Mouse (Mus musculus): Measurements from ENCODE around the gene Ap3b1. TPM values are rescaled to one million over a fixed set of nuclear protein-coding genes. Genes with fewer than 3 reads are reported as not detected.

The Ap3b1 gene
- polyA plus RNA-seq, 1 experiment: 44.7 TPM

- no peak for DNase-seq (ENCODE audit: extremely low spot score in 1 of 2, low spot score in 1 of 2)
These were observed 15.4 kb downstream of the Ap3b1 start for GRCm38 (mm10) chr13:94374131-94374530.

DNA sequence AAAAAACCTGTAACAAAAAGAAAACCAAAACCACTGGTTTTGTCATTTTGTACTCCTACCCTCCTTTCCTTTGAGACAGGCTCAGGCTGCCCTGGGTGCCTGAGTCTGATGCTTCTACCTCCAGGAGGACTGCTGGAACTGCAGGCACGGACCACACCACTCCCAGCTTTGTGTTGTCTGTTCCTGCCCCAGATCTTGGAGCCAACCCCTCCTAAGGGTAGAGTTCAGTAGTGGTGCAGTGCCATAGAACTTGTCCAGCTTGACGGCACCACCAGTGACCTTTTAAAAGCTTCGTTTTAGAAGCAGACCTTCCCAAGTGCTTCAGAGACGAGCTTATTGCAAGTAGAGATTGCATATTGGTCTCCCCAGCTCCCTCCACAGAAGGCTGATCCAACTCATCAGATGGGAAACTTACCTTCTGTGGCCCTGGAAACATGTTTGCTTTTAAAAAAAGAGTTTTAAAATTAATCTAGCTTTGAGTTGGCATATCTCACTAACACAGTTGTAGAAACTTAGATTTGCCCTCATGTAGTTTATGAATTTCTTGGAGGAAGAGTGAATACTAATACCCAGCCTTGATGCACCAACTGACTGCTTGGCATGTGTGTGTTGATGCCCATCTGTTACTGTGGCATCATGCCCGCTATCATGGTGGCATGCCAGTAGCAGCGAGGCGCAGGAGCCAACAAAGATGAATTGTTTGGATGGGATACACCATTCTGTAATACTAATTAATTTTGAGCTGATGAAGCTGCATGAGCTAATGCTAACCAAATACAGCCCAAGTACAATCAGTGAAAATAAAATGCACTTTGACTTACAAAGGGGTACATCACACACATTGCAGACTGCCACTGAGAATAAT is 17.0 kb downstream of the Ap3b1 start:
- DNase-seq (ENCODE audit: extremely low spot score in 1 of 2, low spot score in 1 of 2): peak in 1 of 2 experiments; percentile 62

DNA sequence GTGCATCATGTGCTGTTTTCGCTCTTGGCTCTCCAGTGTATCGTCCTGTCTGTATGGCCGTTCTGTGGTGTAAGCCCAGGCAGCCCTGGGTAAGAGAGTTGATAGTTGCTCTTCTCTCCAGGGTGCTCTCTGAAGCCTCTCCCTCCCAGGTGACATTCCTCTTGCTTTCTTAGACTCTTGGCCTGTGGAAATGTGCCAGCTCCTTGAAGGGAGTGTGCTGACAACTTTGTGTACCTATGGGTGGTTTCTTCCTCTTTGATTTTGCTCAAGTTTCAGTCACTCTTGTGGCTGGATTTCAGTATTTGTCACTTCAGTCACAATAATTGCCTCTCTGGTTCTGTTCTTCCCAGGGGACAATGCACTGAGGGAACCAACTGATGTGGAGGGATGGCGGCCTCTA is 20.2 kb downstream of the Ap3b1 start:
- no peak for DNase-seq (ENCODE audit: extremely low spot score in 1 of 2, low spot score in 1 of 2)

- DNase-seq (ENCODE audit: extremely low spot score in 1 of 2, low spot score in 1 of 2): no peak
These were observed 22.7 kb downstream of the Ap3b1 start for GRCm38 (mm10) chr13:94381427-94381826.

GRCm38 (mm10) chr13:94381829-94382675 is 23.3 kb downstream of the Ap3b1 start:
- peak in 1 of 2 experiments; percentile 42 for DNase-seq (ENCODE audit: extremely low spot score in 1 of 2, low spot score in 1 of 2)

GRCm38 (mm10) chr13:94384931-94385570 is 26.3 kb downstream of the Ap3b1 start:
- peak; percentile 27 to 56 for DNase-seq (ENCODE audit: extremely low spot score in 1 of 2, low spot score in 1 of 2)

DNA sequence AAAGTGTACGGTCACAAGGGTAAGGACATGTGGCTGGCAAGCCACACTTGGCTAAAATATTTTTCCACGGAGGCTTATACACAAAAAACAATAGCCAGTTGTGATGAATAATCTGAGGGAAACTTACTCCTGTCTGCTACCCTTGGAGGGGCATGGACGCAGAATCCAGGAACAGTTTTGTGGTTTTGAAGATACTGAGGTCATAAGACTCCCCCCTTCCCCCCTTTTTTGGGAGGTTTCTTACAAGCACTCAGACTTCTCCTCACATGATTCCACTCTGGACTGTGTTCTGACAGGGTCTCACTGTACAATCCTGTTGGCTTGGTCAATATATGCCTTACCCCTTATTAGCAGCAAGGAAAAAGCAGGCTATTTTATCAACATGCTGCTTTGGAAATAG is 29.8 kb downstream of the Ap3b1 start:
- DNase-seq (ENCODE audit: extremely low spot score in 1 of 2, low spot score in 1 of 2): no peak

DNA sequence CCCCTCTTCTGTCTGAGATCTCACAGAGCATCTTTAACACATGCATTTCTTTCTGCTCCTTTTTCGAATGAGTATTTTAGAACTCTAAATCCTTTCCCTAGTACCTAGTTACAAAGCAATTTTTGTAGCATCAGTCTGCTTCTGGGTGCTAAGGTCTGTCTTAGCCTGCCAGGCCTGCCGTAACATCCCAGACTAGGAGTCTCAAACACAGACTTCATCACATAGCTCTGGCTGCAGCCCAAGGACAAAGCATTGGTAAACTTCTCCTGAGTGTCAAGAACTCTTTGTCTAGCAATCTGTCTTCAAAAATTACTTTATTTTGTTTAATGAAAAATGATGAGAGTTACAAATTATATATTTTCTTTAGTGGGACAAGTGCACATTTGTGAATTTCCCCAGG is 30.8 kb downstream of the Ap3b1 start:
- no peak for DNase-seq (ENCODE audit: extremely low spot score in 1 of 2, low spot score in 1 of 2)

DNA sequence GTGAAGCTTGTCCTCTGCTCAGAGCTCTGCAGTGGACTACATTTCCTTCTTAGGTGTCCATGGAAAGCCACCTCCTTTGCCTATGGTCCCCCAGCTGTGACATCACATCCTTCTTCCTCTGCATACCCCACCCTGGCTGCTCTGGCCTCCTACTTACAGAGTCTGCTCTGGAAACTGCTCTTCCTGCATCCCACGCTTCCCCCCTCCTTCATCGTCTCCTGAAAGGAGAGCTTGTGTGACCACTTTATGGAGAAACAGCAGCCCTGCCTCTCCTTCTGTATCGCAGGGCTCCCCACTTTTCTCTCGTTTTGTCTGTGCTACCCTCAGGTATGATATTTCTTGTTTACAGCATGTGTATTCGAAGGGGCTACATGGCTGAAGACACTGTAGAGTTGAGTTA is 33.5 kb downstream of the Ap3b1 start:
- DNase-seq (ENCODE audit: extremely low spot score in 1 of 2, low spot score in 1 of 2): no peak

- DNase-seq (ENCODE audit: extremely low spot score in 1 of 2, low spot score in 1 of 2): no peak
These were observed 35.7 kb downstream of the Ap3b1 start for GRCm38 (mm10) chr13:94394486-94394885.

DNA sequence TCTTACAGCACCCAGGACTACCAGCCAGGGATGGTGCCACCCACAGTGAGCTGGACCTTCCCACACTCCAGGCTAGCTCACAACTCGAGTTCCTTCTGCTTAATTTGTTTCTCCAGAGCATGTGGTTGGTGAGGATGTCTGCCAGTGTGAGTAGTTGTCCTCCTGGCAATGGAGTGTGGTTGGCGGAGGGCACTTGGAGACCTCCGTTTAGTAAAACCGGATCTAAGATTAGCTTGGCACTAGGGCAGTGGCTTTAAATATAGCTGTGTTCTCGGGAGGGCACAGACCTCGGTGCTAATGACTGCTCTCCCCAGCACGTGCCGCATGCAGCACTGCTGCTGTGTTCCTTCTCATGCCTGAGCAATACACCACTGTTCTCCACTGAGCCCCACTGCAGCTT is 37.0 kb downstream of the Ap3b1 start:
- peak in 1 of 2 experiments; percentile 58 for DNase-seq (ENCODE audit: extremely low spot score in 1 of 2, low spot score in 1 of 2)

GRCm38 (mm10) chr13:94396392-94396920 is 37.7 kb downstream of the Ap3b1 start:
- no peak for DNase-seq (ENCODE audit: extremely low spot score in 1 of 2, low spot score in 1 of 2)

- peak in 1 of 2 experiments; percentile 34 for DNase-seq (ENCODE audit: extremely low spot score in 1 of 2, low spot score in 1 of 2)
These were observed 40.0 kb downstream of the Ap3b1 start for GRCm38 (mm10) chr13:94398568-94399374.

DNA sequence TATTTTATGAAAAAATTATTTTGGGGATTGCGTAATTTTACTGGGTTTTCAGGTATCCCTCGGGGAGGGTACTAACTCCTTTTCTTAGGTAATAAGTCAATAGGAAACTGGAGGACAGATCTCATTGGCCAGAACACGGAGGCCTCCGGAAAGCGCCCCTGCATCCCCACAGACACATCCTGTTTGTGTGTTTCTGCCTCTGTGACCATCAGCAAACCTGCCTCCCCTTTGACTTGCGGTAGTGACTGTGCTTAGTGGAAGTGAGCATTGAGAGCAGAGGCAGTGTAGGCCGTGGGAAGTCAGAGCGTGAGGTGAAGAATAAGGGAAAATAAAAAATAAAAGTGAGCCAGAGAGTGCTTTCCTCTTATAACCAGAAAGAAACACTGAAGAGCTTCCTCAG is 41.7 kb downstream of the Ap3b1 start:
- DNase-seq (ENCODE audit: extremely low spot score in 1 of 2, low spot score in 1 of 2): no peak

GRCm38 (mm10) chr13:94423600-94423999 is 64.8 kb downstream of the Ap3b1 start:
- no peak for DNase-seq (ENCODE audit: extremely low spot score in 1 of 2, low spot score in 1 of 2)

DNA sequence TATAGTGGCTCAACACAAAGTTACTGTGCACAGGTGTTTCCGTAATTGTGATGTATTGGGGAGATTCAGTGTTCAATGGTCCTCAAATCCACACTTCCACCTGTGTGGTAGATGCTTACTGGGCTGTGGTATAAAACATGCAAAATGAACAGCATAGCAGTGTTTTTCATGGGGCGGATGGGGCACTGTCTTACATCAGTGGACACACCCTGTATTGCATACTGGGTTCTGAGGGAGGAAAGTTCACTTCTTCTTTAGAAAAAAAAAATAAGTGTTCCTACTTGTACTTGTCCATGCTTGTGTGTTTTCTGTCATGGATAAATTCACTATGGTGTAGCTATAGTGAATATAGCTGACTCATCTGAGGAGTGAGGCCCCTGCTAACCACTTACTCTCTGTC is 70.8 kb downstream of the Ap3b1 start:
- DNase-seq (ENCODE audit: extremely low spot score in 1 of 2, low spot score in 1 of 2): no peak

DNA sequence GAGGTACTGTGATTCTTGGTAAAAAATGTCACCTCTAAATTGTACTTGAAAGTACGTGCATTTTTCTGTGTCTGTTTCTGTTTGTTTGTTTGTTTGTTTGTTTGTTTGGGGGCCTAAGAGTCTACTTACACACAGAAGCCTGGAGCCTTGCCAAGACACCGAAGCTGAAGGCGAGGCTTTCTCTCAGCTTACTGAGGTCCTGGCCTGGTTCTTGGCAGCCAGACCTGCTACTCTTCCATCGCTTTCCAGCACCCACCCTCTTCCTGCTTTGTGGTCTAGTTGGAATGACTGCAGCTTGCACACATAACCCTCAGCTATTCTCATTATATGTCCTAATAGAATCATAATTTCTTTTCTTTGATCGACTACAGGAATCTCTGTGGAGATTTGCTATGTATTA is 80.6 kb downstream of the Ap3b1 start:
- no peak for DNase-seq (ENCODE audit: extremely low spot score in 1 of 2, low spot score in 1 of 2)

- DNase-seq (ENCODE audit: extremely low spot score in 1 of 2, low spot score in 1 of 2): no peak
These were observed 82.4 kb downstream of the Ap3b1 start for GRCm38 (mm10) chr13:94441199-94441598.

DNA sequence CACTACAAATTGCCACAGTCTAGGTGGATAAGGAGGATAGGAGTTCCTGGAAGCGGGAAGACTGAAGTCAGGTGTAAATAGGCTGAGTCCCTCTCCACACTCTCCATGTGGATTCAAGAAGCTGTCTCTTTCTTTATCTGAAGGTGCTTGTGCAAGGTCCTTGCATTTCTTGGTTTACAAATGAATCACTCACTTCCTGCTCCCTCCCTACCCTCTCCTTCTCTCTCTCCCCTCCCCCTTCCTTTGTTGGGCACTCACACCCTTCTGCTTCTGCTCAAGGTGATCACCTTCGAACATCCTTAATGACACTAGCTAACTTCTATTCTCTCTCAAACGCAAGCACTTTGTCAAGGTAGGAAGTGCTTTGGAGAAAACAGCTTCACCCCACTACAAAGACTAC is 84.7 kb downstream of the Ap3b1 start:
- no peak for DNase-seq (ENCODE audit: extremely low spot score in 1 of 2, low spot score in 1 of 2)

DNA sequence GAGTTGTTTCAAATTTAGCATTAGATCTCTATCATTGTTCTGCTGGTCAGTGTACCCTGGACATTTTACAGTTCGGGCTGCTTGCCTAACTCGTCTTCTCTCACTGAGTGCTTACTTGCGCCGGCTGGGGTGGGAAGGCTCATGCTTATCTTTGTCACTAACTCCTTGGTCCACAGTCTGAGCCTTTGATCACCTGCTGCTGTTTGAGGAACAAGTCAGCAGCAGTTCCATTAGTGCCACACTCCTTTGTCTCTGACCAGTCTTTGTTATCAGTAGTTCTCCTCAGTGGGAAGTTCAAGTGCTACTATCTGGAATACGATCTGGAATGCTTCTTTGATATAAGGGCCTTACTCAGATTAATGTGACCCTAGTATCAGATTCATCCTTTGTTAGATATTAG is 86.3 kb downstream of the Ap3b1 start:
- DNase-seq (ENCODE audit: extremely low spot score in 1 of 2, low spot score in 1 of 2): no peak
